Mouse (Mus musculus): ENCODE results near the gene Kif13a. TPM values are rescaled to one million over a fixed set of nuclear protein-coding genes. Genes with fewer than 3 reads are reported as not detected.

The Kif13a gene
- polyA plus RNA-seq, 1 experiment from 2014 or later, result 39.8 TPM

DNA sequence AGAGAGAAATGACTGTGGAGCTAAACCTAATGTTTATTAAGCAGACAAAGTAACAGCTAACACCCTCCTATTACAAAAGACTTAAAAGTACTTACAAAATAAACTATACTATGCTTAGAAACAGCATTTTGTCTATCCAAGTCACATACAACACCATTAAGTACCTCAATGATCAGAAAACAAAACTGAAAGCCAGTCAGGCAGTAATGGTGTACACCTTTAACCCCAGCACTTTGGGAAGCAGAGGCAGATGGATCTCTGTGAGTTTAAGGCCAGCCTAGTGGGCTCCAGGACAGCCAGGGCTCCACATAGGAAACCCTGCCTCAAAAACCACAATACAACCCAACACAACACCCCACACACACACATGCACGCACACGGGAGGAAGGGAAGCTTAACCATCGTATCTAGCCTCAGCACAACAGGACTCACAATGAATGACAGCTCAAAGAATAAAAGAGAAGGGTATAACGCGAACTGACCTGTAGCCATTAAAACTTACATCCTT, 210.7 kb downstream of the Kif13a start:
- no peak overlapping the region for H3K4me3 ChIP-seq (ENCODE audit: low read depth, low read length)
- H3K9me3 ChIP-seq (replicated peaks; ENCODE audit: control insufficient read depth, low read length), result no peaks in the 10 kb centered on the region
- no peak overlapping the region for H3K27ac ChIP-seq (ENCODE audit: low read depth, low read length)
- H3K36me3 ChIP-seq (ENCODE audit: control insufficient read depth, insufficient read depth, low read length), result no peaks in the 10 kb centered on the region
- H3K4me2 ChIP-seq, result no peak overlapping the region
- no peaks in the 10 kb centered on the region; the same call in 1 of the 2 replicates for H3K4me1 ChIP-seq (ENCODE audit: control insufficient read depth, insufficient read depth, low read length)
- WGBS (ENCODE audit: insufficient replicate concordance), result 86% methylated on average over 5 of the region's 5 CpGs
- no peaks in the 10 kb centered on the region for H3K27me3 ChIP-seq (ENCODE audit: control insufficient read depth, insufficient read depth, low read length)
- no peak for ATAC-seq (replicated peaks; ENCODE audit: insufficient number of reproducible peaks, low FRiP score, low TSS enrichment)
- no peak overlapping the region for H3K9ac ChIP-seq (ENCODE audit: low read depth, low read length)

DNA sequence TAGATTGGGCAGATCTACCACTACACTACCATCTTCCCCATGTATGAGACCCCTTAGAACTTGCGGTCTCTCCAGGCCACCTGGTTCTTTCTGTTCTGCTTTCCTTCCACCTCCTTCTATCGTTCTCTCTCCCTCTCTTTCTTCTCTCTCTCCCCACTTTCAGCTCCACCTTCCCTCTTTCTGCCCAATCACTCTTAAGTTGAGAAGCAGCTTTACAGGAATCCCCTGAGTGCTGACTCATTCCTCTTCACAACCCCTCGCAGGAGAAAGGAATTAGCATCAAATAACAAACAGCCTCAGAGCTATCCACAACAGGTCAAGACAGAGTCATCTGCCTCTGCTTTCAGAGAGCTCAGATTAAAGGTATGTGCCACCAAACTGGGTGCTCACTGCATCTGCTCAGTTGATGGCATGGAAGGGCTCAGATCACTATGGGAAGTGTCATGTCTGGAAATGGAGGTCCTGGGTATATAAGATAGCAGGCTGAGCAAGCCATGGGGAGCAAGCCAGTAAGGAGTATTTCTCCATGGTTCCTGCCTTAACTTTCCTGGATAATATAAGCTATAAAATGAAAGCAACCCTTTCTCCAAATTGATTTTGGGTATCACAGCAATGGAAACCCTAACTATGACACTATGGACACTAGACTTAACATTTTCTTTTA, 213.6 kb downstream of the Kif13a start:
- Histone ChIP-seq H3K27ac (ENCODE audit: low read depth, low read length) (no peak overlapping the region), H3K9me3 (replicated peaks; ENCODE audit: control insufficient read depth, low read length) (no peaks in the 10 kb centered on the region), H3K9ac (ENCODE audit: low read depth, low read length) (no peak overlapping the region), H3K4me2 (no peak overlapping the region), H3K36me3 (ENCODE audit: control insufficient read depth, insufficient read depth, low read length) (peaks cover 10% of the 10 kb centered on the region), H3K27me3 (ENCODE audit: control insufficient read depth, insufficient read depth, low read length) (no peaks in the 10 kb centered on the region), H3K4me3 (ENCODE audit: low read depth, low read length) (no peak overlapping the region), H3K4me1 (ENCODE audit: control insufficient read depth, insufficient read depth, low read length) (no peaks in the 10 kb centered on the region; the same call in 1 of the 2 replicates)
- WGBS (ENCODE audit: insufficient replicate concordance), result 76% methylated on average over 3 of the region's 3 CpGs
- ATAC-seq (replicated peaks; ENCODE audit: insufficient number of reproducible peaks, low FRiP score, low TSS enrichment), result no peak

DNA sequence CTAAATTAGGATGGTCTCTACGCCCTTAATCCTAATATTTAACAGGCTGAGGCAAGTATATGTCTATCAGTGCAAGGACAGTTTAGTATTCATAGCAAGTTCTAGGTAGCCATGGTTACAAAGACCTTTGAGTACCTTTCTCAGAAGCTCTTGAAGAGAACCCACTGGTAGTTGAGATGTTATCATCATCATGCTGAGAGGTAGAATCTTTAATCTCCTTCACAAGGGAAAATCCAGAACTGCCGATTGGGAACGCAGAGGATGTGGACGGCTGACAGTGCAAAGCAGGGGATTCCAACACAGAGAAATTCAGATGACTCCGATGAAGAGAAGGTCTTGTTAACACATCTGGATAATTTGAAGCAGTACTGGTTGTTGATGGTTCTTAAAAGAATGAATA, 216.2 kb downstream of the Kif13a start:
- Histone ChIP-seq H3K9ac (ENCODE audit: low read depth, low read length) (no peak overlapping the region), H3K27ac (ENCODE audit: low read depth, low read length) (no peak overlapping the region), H3K4me1 (ENCODE audit: control insufficient read depth, insufficient read depth, low read length) (no peaks in the 10 kb centered on the region; the same call in 1 of the 2 replicates), H3K27me3 (ENCODE audit: control insufficient read depth, insufficient read depth, low read length) (no peaks in the 10 kb centered on the region), H3K4me2 (no peak overlapping the region), H3K36me3 (ENCODE audit: control insufficient read depth, insufficient read depth, low read length) (peaks cover 17% of the 10 kb centered on the region), H3K9me3 (replicated peaks; ENCODE audit: control insufficient read depth, low read length) (no peaks in the 10 kb centered on the region), H3K4me3 (ENCODE audit: low read depth, low read length) (no peak overlapping the region)
- no peak for ATAC-seq (replicated peaks; ENCODE audit: insufficient number of reproducible peaks, low FRiP score, low TSS enrichment)
- 93% methylated on average over 5 of the region's 5 CpGs for WGBS (ENCODE audit: insufficient replicate concordance)

DNA sequence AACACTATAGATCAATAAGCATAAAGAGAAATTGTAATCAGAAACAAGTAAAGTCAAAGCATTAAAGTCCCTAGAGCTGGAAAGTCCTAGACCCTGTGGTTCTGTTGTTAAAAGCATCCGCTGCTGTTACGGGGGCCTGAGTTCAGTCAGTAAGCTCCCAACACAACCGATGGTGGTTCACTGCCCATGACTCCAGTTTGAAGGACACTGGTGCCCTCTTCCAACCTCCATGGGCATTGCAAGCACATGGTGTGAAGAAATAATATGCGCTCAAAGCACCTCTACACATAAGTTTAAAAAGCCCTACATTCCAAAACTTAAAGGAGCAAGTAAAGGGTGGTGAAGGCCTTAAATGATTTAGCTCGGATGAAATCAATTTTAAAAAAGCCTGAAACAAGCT, 226.5 kb downstream of the Kif13a start:
- 85% methylated on average over 5 of the region's 5 CpGs for WGBS (ENCODE audit: insufficient replicate concordance)
- ATAC-seq (replicated peaks; ENCODE audit: insufficient number of reproducible peaks, low FRiP score, low TSS enrichment), result no peak

DNA sequence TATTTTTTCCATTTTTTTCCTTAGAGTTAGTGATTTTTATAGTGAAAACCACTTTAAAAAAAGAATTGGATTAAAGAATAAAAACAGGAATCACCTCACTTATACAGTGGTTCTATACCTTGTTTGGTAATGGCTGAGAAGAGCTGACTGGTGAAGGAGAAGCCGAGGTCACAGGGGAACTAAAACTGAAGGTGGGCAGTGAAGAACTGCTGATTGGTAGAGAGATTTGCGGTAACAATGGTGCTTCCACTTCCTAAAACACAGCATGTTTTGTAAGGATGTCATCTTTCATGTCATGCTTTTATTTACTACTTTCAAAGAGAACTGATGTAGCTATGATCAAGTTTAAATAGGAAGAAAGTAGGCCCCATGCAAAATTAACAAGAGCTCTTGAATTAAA, 228.2 kb downstream of the Kif13a start:
- no peak for ATAC-seq (replicated peaks; ENCODE audit: insufficient number of reproducible peaks, low FRiP score, low TSS enrichment)
- H3K4me2 ChIP-seq, result no peak overlapping the region
- no peaks in the 10 kb centered on the region for H3K27me3 ChIP-seq (ENCODE audit: control insufficient read depth, insufficient read depth, low read length)
- H3K9ac ChIP-seq (ENCODE audit: low read depth, low read length), result no peak overlapping the region
- 74% methylated on average over 2 of the region's 2 CpGs for WGBS (ENCODE audit: insufficient replicate concordance)
- peaks cover 3% of the 10 kb centered on the region; the same call in 1 of the 2 replicates for H3K36me3 ChIP-seq (ENCODE audit: control insufficient read depth, insufficient read depth, low read length)
- H3K27ac ChIP-seq (ENCODE audit: low read depth, low read length), result no peak overlapping the region
- H3K4me1 ChIP-seq (ENCODE audit: control insufficient read depth, insufficient read depth, low read length), result no peaks in the 10 kb centered on the region
- no peaks in the 10 kb centered on the region for H3K9me3 ChIP-seq (replicated peaks; ENCODE audit: control insufficient read depth, low read length)
- no peak overlapping the region for H3K4me3 ChIP-seq (ENCODE audit: low read depth, low read length)

More for the DNA sequence above, 226.5 kb downstream of the Kif13a start:
- no peaks in the 10 kb centered on the region for H3K4me1 ChIP-seq (ENCODE audit: control insufficient read depth, insufficient read depth, low read length)
- H3K4me3 ChIP-seq (ENCODE audit: low read depth, low read length), result no peak overlapping the region
- no peak overlapping the region for H3K4me2 ChIP-seq
- H3K9me3 ChIP-seq (replicated peaks; ENCODE audit: control insufficient read depth, low read length), result no peaks in the 10 kb centered on the region
- H3K9ac ChIP-seq (ENCODE audit: low read depth, low read length), result no peak overlapping the region
- peaks cover 3% of the 10 kb centered on the region; the same call in 1 of the 2 replicates for H3K36me3 ChIP-seq (ENCODE audit: control insufficient read depth, insufficient read depth, low read length)
- H3K27me3 ChIP-seq (ENCODE audit: control insufficient read depth, insufficient read depth, low read length), result no peaks in the 10 kb centered on the region
- H3K27ac ChIP-seq (ENCODE audit: low read depth, low read length), result no peak overlapping the region

DNA sequence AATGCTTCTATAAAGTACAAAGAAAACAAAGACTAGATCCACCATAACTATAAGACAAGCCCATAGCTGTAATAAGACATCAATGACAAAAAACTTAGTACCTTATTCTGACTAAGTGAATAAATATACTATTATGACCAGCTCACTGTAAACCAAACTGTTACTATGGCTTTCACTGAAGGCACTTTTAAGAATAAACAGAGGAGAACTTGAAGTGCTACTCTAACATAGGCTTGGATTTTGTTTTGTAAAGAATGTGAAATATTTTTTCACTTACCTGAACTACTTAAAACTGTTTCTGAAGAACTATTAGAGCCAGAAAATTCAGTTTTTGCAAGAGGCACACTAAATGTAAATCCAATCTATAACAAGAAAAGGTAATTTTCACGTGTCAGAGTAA, 230.3 kb downstream of the Kif13a start:
- 91% methylated on average over 1 of the region's 1 CpGs for WGBS (ENCODE audit: insufficient replicate concordance)
- no peak overlapping the region for H3K4me2 ChIP-seq
- H3K27ac ChIP-seq (ENCODE audit: low read depth, low read length), result no peak overlapping the region
- H3K36me3 ChIP-seq (ENCODE audit: control insufficient read depth, insufficient read depth, low read length), result peaks cover under 1% of the 10 kb centered on the region; the same call in 1 of the 2 replicates
- ATAC-seq (replicated peaks; ENCODE audit: insufficient number of reproducible peaks, low FRiP score, low TSS enrichment), result no peak
- H3K4me3 ChIP-seq (ENCODE audit: low read depth, low read length), result no peak overlapping the region
- H3K9me3 ChIP-seq (replicated peaks; ENCODE audit: control insufficient read depth, low read length), result no peaks in the 10 kb centered on the region
- H3K4me1 ChIP-seq (ENCODE audit: control insufficient read depth, insufficient read depth, low read length), result no peaks in the 10 kb centered on the region
- H3K9ac ChIP-seq (ENCODE audit: low read depth, low read length), result no peak overlapping the region
- no peaks in the 10 kb centered on the region for H3K27me3 ChIP-seq (ENCODE audit: control insufficient read depth, insufficient read depth, low read length)

Other genes starting within 250 kb of the Kif13a start
- gene Nup153, start 201.9 kb downstream of the Kif13a start, polyA plus RNA-seq (2014; fragmentation: Nextera tagmentation; extraction: Ambion mirVana), result 21.9 and 24.5 TPM in 2 replicates
- 2.7 and 2.8 TPM in 2 replicates for gene Nhlrc1, start 85.0 kb upstream of the Kif13a start, polyA plus RNA-seq (2014; fragmentation: Nextera tagmentation; extraction: Ambion mirVana)
- gene Kdm1b, start 113.6 kb upstream of the Kif13a start, polyA plus RNA-seq (2014; fragmentation: Nextera tagmentation; extraction: Ambion mirVana), result 6.5 and 7.5 TPM in 2 replicates
- 16.7 and 17.4 TPM in 2 replicates for gene Tpmt, start 114.9 kb upstream of the Kif13a start, polyA plus RNA-seq (2014; fragmentation: Nextera tagmentation; extraction: Ambion mirVana)
- gene Dek, start 176.3 kb upstream of the Kif13a start, polyA plus RNA-seq (2014; fragmentation: Nextera tagmentation; extraction: Ambion mirVana), result 165 and 200 TPM in 2 replicates
- 1.6 TPM in 2 replicates for gene Rnf144b, start 192.8 kb upstream of the Kif13a start, polyA plus RNA-seq (2014; fragmentation: Nextera tagmentation; extraction: Ambion mirVana)